In the genomic region with DNA sequence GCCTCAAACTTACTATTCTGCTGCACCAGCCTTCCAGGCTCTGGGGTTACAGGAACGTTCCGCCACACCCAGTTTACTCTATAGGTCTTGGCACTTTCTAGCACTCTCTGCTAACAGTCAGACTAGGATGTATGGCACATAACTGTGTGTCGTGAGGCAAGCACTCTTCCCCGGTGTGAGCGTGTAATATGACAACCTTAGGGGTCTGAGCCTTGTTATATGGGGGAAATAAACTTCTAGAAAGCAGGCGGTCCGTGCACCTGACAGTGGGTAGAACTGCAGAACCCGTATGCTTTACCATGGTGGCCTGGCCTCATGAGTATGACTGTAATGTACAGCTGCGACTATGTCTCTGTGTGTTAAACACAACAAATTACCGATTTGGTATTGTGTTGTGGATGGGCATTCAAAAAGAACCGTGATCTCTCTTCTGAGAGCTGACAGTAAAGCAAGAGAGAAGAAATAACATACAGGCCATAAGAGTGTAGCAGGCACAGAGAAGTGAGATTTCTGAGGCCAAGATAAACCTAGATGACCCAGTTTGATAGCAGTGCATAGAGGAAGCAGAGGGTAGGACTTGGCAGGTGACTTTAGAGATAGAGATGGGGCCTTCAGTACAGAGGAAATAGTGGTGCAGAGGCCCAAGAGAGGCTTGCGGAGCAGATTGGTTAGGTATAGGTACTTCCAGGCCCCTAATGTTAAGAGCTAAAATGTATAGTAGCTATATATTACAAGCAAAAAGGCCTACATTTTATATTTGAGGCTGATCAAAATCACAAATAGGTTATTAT, we compare ENCODE assay signal across 21 mouse cellular contexts. TPM values are rescaled to one million over a fixed set of nuclear protein-coding genes. Genes with fewer than 3 reads are reported as not detected.
DNase-seq lines count a peak whose midpoint lies in the region; ATAC-seq lines count a peak whose summit lies in the region.
"Had no signal": no experiment of that assay in that cellular context is flagged by ENCODE, and none has a peak within 500 bp of the region (broad histone marks: within the 10 kb centered on the region; RNA-seq: fewer than 3 reads in every experiment).

No protein-coding gene starts in this region.

- no peak overlapping the region for H3K4me2 ChIP-seq in midbrain, embryonic 11.5 days
- H3K4me2 ChIP-seq: embryonic facial prominence, embryonic 15.5 days; forebrain, embryonic 13.5 days; heart, embryonic 15.5 days; hindbrain, embryonic 15.5 days; lung, embryonic 15.5 days had no signal

- H3K4me1 ChIP-seq in midbrain, embryonic 11.5 days (ENCODE audit: control insufficient read depth, insufficient read depth, low read length): no peaks in the 10 kb centered on the region
- H3K4me1 ChIP-seq: embryonic facial prominence, embryonic 15.5 days; forebrain, embryonic 13.5 days; heart, embryonic 15.5 days; hindbrain, embryonic 15.5 days; lung, embryonic 15.5 days; midbrain, embryonic 10.5 days had no signal

- H3K4me3 ChIP-seq in midbrain, embryonic 11.5 days (ENCODE audit: low read depth, low read length): no peak overlapping the region
- H3K4me3 ChIP-seq: embryonic facial prominence, embryonic 15.5 days; forebrain, embryonic 13.5 days; heart, embryonic 15.5 days; hindbrain, embryonic 15.5 days; lung, embryonic 15.5 days; midbrain, embryonic 10.5 days; myocyte had no signal

- peak; percentile 15 for DNase-seq in lung, postnatal 36 days
- no peak for DNase-seq in lung, postnatal 25 days (ENCODE audit: low spot score)
- DNase-seq in thymus, postnatal 4 days: peak; percentile 55
- DNase-seq in midbrain, embryonic 11.5 days (ENCODE audit: low spot score, missing footprints): no peak
- DNase-seq in kidney, postnatal 4 days: no peak
- no peak for DNase-seq in kidney, postnatal 25 days
- DNase-seq: adrenal gland, adult 2 months; cerebellum, adult 9-10 months; kidney, adult 2 months; right cerebral cortex, adult 18-20 months; spleen, adult 18-20 months had no signal

- H3K27ac ChIP-seq in midbrain, embryonic 11.5 days (ENCODE audit: low read depth, low read length): no peak overlapping the region
- H3K27ac ChIP-seq: embryonic facial prominence, embryonic 15.5 days; forebrain, embryonic 13.5 days; heart, embryonic 15.5 days; hindbrain, embryonic 15.5 days; lung, embryonic 15.5 days; midbrain, embryonic 10.5 days had no signal

- no peaks in the 10 kb centered on the region; the same call in 1 of the 2 replicates for H3K36me3 ChIP-seq in midbrain, embryonic 11.5 days (ENCODE audit: control insufficient read depth, insufficient read depth, low read length)

- 93% methylated on average over 12 of the region's 12 CpGs for WGBS in midbrain, embryonic 11.5 days

- no peaks in the 10 kb centered on the region for H3K27me3 ChIP-seq in midbrain, embryonic 11.5 days (ENCODE audit: control insufficient read depth, insufficient read depth, low read length)
- H3K27me3 ChIP-seq: CH12.LX; embryonic facial prominence, embryonic 15.5 days; forebrain, embryonic 13.5 days; heart, embryonic 15.5 days; hindbrain, embryonic 15.5 days; lung, embryonic 15.5 days had no signal

- no peaks in the 10 kb centered on the region for H3K9me3 ChIP-seq in midbrain, embryonic 11.5 days (ENCODE audit: control insufficient read depth, low read length)
- H3K9me3 ChIP-seq: embryonic facial prominence, embryonic 15.5 days; forebrain, embryonic 13.5 days; heart, embryonic 15.5 days; hindbrain, embryonic 15.5 days; lung, embryonic 15.5 days; midbrain, embryonic 10.5 days had no signal

- no peak overlapping the region for H3K9ac ChIP-seq in midbrain, embryonic 11.5 days (ENCODE audit: low read length)
- H3K9ac ChIP-seq: embryonic facial prominence, embryonic 15.5 days; forebrain, embryonic 13.5 days; heart, embryonic 15.5 days; hindbrain, embryonic 15.5 days; lung, embryonic 15.5 days had no signal

- ATAC-seq in common myeloid progenitor, adult 5-6 weeks (replicated peaks; ENCODE audit: low read depth, poor library complexity, severe bottlenecking): peak; percentile 71
- peak; percentile 69 for ATAC-seq in megakaryocyte-erythroid progenitor cell, adult 5-6 weeks (replicated peaks; ENCODE audit: low FRiP score, low TSS enrichment, poor library complexity, severe bottlenecking)
- ATAC-seq in midbrain, embryonic 11.5 days (ENCODE audit: low FRiP score): no peak
- ATAC-seq: forebrain, embryonic 13.5 days had no signal

RNA-seq across cellular contexts. Expression of a gene that starts 7.4 kb away (rescaled TPM):
- total RNA-seq in common myeloid progenitor, adult 5-6 weeks (2017): 68.4 and 74.4 TPM in 2 replicates
- 38.9 and 65.8 TPM in 2 replicates for total RNA-seq in megakaryocyte-erythroid progenitor cell, adult 5-6 weeks (2014; fragmentation: Nextera tagmentation)
- total RNA-seq in megakaryocyte-erythroid progenitor cell, adult 5-6 weeks (2017): 64.4 and 75.3 TPM in 2 replicates
- 13.6 and 15.7 TPM in 2 replicates for polyA plus RNA-seq in midbrain, embryonic 11.5 days (2014; fragmentation: Nextera tagmentation; extraction: Ambion mirVana)

Comparison
In these comparisons a context has a peak if more than half of its experiments do, and no peak if none do; other contexts are left out.
1. DNase-seq: peak in lung, postnatal 36 days (single experiment) and thymus, postnatal 4 days (single experiment); none in lung, postnatal 25 days (single experiment), midbrain, embryonic 11.5 days (single experiment), kidney, postnatal 4 days (0 of 2) and kidney, postnatal 25 days (0 of 2).